Mouse (Mus musculus): ENCODE measurements around the gene Spef1.

GRCm38 (mm10) chr2:131148353-131149253 is 38.5 kb downstream of the Spef1 start:
- TF ChIP-seq POLR2A (IDR thresholded peaks at IDR 0.05; ENCODE audit: low read depth, low read length) (no peak), CTCF (IDR thresholded peaks at IDR 0.05; ENCODE audit: extremely low read depth, insufficient read length, insufficient replicate concordance, low read depth, low read length) (no peak)

Measured in small intestine, adult 2 months (tissue).